Mouse (Mus musculus) hindbrain, embryonic 11.5 days (tissue): ENCODE data around the gene Ldlrap1. TPM values are rescaled to one million over a fixed set of nuclear protein-coding genes. Genes with fewer than 3 reads are reported as not detected.

Experiments used
- ATAC-seq: fragments of 200-750 bp; cut with Nextera tagmentation; 2 replicates; pipeline ENCODE4 v1.8.0; 2017; ENCODE audit warnings: mild to moderate bottlenecking, moderate TSS enrichment, moderate library complexity; ENCODE audit not compliant: low FRiP score
- DNase-seq: peaks from one replicate; pipeline ENCODE4 v3.0.0-alpha.2; 2015; ENCODE audit warnings: low spot score
- H3K27ac ChIP-seq: fragments of 300-500 bp; sonication (generic); 2 replicates; pipeline ENCODE4 v1.5.1; 2014; ENCODE audit warnings: mild to moderate bottlenecking, low read depth, low read length
- H3K27me3 ChIP-seq: fragments of 300-500 bp; sonication (generic); 2 replicates; pipeline ENCODE4 v1.6.1; 2014; ENCODE audit warnings: mild to moderate bottlenecking, low read length, moderate library complexity, mixed read lengths; ENCODE audit not compliant: control insufficient read depth, insufficient read depth
- H3K36me3 ChIP-seq: fragments of 300-500 bp; sonication (generic); 2 replicates; pipeline ENCODE4 v1.6.1; 2014; ENCODE audit warnings: mild to moderate bottlenecking, low read length, moderate library complexity, mixed read lengths; ENCODE audit not compliant: control insufficient read depth, insufficient read depth
- H3K4me1 ChIP-seq: fragments of 300-500 bp; sonication (generic); replicated peaks from 2 replicates; pipeline ENCODE4 v1.6.1; 2014; ENCODE audit warnings: low read length, mixed read lengths; ENCODE audit not compliant: control insufficient read depth, insufficient read depth
- H3K4me2 ChIP-seq: fragments of 300-500 bp; sonication (generic); replicated peaks from 2 replicates; pipeline ENCODE4 v1.6.1; 2014; ENCODE audit warnings: mild to moderate bottlenecking, low read depth, low read length
- H3K4me3 ChIP-seq: fragments of 300-500 bp; sonication (generic); 2 replicates; pipeline ENCODE4 v1.5.1; 2014; ENCODE audit warnings: low read depth, low read length
- H3K9ac ChIP-seq: fragments of 300-500 bp; sonication (generic); 2 replicates; pipeline ENCODE4 v1.6.1; 2014; ENCODE audit warnings: low read depth, low read length
- H3K9me3 ChIP-seq: fragments of 300-500 bp; sonication (generic); 2 replicates; pipeline ENCODE4 v1.6.1; 2016; ENCODE audit warnings: low read length; ENCODE audit not compliant: control insufficient read depth
- WGBS: fragments of 180-500 bp; shearing (Covaris S2); extraction: QIAGEN DNeasy Blood & Tissue Kit; methylation state at CpG from one replicate; pipeline ENCODE4 v1.1.7; 2014; 5-methylcytosine and 5-hydroxymethylcytosine counted together
- polyA plus RNA-seq: library from polyadenylated mRNA; unstranded; fragments of >200 nt; fragmentation: Nextera tagmentation; extraction: Ambion mirVana; gene quantifications from 2 replicates; pipeline ENCODE4 v1.2.1, GENCODE M21; 2014

Gene Ldlrap1
- polyA plus RNA-seq, 1 experiment from 2014 or later = 4.3 TPM

DNA sequence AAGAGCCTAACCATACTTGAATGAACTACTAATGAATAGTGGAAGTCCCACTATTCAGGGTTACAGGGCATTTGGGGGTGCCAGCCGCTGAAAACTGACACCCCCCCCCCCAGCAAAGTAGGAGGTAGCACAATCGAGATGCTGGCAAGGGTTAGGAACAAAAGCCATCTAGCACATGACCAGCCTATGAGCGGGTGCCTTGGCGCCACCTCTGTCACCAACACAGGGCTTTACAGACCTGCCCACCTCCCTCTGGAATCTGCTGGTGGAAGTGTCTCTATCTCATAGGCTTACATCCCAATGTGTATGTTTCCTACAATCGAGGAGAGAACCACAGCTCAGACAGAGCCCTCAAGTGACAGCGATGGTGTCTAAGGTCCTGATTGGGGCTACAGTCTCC, 17.0 kb downstream of the Ldlrap1 start:
- no peaks in the 10 kb centered on the region for H3K27me3 ChIP-seq
- H3K4me1 ChIP-seq = peaks cover 3% of the 10 kb centered on the region
- no peak for ATAC-seq
- no peak for DNase-seq
- no peak overlapping the region for H3K27ac ChIP-seq
- H3K9ac ChIP-seq = no peak overlapping the region
- no peak overlapping the region for H3K4me2 ChIP-seq
- H3K9me3 ChIP-seq = no peaks in the 10 kb centered on the region
- WGBS = 88% methylated on average over 6 of the region's 6 CpGs
- H3K36me3 ChIP-seq = no peaks in the 10 kb centered on the region
- no peak overlapping the region for H3K4me3 ChIP-seq

GRCm38 (mm10) chr4:134750263-134750662, 17.6 kb downstream of the Ldlrap1 start:
- no peak for ATAC-seq
- WGBS = 81% methylated on average over 5 of the region's 5 CpGs

DNA sequence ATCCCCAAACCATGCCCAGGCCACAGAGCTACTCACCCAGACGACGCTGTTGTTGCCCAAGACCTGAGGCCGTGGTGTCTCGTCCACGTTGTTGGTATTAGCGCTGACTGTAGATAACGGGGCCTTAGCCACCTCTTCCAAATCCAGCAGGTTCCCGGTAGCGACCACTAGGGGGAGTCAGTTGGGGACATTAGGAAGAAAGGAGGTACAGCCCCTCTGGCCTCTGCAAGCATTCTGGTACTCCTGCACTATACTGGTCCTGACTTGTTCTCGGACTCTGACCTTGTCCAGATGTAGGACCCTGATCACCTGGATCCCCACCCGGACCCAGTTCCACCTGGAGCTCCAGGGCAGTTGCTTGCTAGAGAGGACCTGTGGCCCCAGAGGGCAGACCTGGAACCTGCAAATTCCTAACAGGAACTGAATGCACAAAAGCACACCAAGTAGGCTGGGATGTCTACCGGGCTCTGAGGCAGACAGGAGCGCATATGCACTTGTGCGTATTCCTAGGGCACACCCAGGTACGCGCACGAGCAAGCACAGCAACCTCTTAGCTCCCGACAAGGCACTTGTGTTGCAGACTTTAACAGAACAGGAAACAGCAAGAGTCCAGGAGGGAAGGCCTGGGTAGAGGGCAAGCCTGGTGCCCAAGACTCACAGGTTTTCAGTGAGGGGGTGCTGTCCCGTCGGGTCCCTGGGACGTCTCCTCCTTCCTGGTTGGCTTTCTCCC, 18.4 kb downstream of the Ldlrap1 start:
- H3K4me3 ChIP-seq = no peak overlapping the region
- H3K27ac ChIP-seq = no peak overlapping the region
- H3K36me3 ChIP-seq = no peaks in the 10 kb centered on the region
- peaks cover 2% of the 10 kb centered on the region; the same call in 1 of the 2 replicates for H3K4me1 ChIP-seq
- 72% methylated on average over 21 of the region's 21 CpGs for WGBS
- DNase-seq = peak; percentile 59
- no peak overlapping the region for H3K9ac ChIP-seq
- no peak for ATAC-seq
- no peak overlapping the region for H3K4me2 ChIP-seq
- H3K27me3 ChIP-seq = no peaks in the 10 kb centered on the region
- H3K9me3 ChIP-seq = no peaks in the 10 kb centered on the region

More at GRCm38 (mm10) chr4:134750263-134750662, 17.6 kb downstream of the Ldlrap1 start:
- H3K36me3 ChIP-seq = no peaks in the 10 kb centered on the region
- no peak overlapping the region for H3K4me2 ChIP-seq
- H3K27ac ChIP-seq = no peak overlapping the region
- no peaks in the 10 kb centered on the region for H3K9me3 ChIP-seq
- peaks cover 3% of the 10 kb centered on the region for H3K4me1 ChIP-seq
- no peak for DNase-seq
- H3K27me3 ChIP-seq = no peaks in the 10 kb centered on the region
- H3K4me3 ChIP-seq = no peak overlapping the region
- no peak overlapping the region for H3K9ac ChIP-seq

- ATAC-seq (no peak), DNase-seq (no peak)
- no peak overlapping the region for H3K4me3 ChIP-seq
- no peak overlapping the region for H3K9ac ChIP-seq
- no peak overlapping the region for H3K4me2 ChIP-seq
- H3K36me3 ChIP-seq = no peaks in the 10 kb centered on the region
- 84% methylated on average over 16 of the region's 16 CpGs for WGBS
- H3K9me3 ChIP-seq = no peaks in the 10 kb centered on the region
- peaks cover 5% of the 10 kb centered on the region for H3K4me1 ChIP-seq
- no peaks in the 10 kb centered on the region for H3K27me3 ChIP-seq
- no peak overlapping the region for H3K27ac ChIP-seq
These were observed 21.7 kb downstream of the Ldlrap1 start for GRCm38 (mm10) chr4:134745900-134746661.

DNA sequence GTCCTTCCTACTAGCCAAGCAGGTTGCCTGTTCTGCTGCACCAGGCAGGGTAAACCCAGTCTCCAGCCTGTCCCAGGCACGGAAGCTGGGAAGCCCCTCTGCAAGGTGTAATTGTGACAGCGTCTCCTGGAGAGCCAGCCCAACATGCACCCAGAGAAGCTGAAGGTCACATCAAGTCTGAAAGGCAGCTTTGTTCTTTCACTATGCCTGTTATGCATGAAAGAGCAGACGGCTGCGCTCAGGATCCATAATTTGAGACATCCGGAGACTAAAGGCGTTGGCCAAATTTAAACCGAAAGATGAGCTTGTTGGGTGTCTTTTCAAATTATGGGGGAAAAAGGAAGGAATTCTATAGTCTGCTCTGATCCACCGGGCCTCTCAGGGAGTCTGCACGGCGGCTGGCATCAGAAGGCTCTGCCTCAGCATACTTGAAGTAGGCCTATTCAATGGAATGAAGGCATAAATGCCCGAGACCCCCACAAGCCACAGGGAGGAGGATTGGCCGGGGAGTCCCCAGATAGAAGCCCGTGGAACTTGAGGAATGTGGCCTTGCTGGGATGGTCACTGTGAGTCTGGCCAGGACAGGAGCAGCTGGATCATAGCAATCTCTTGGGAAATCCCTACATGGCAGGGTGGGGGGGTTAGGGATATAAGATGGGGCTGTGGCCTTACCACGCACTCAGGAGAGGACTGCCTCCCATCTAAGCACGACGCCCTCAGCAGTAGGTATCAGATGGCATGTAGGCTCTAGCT, 23.8 kb downstream of the Ldlrap1 start:
- peaks cover 5% of the 10 kb centered on the region for H3K4me1 ChIP-seq
- no peak overlapping the region for H3K4me2 ChIP-seq
- DNase-seq = no peak
- ATAC-seq = no peak
- no peak overlapping the region; the same call in 1 of the 2 replicates for H3K27ac ChIP-seq
- H3K9ac ChIP-seq = no peak overlapping the region
- H3K4me3 ChIP-seq = no peak overlapping the region
- H3K9me3 ChIP-seq = no peaks in the 10 kb centered on the region
- no peaks in the 10 kb centered on the region for H3K27me3 ChIP-seq
- no peaks in the 10 kb centered on the region for H3K36me3 ChIP-seq
- WGBS = 52% methylated on average over 16 of the region's 16 CpGs

DNA sequence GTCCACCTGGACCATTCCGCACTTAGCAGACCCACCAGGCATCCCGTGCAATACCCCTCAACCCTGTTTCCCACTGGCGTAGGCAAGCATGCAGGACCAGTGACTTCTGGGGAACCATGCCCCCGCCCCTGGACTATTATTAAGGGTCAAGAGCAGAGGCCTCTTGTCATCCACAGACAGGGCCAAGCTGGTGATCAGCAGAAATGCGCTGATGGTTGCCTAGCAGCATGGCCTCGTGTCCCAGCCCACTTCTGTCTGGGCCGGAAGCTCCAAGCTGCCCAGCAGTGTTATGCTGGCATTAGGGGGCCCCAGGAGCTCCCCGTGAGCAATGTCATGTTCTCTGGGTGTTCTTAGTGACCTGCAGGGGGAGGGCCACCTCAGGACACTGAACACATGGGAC, 25.9 kb downstream of the Ldlrap1 start:
- H3K36me3 ChIP-seq = no peaks in the 10 kb centered on the region
- H3K27ac ChIP-seq = no peak overlapping the region
- H3K4me2 ChIP-seq = no peak overlapping the region
- WGBS = 79% methylated on average over 8 of the region's 8 CpGs
- H3K4me3 ChIP-seq = no peak overlapping the region
- H3K27me3 ChIP-seq = no peaks in the 10 kb centered on the region
- no peak for DNase-seq
- no peaks in the 10 kb centered on the region for H3K9me3 ChIP-seq
- H3K4me1 ChIP-seq = peaks cover 5% of the 10 kb centered on the region
- no peak overlapping the region for H3K9ac ChIP-seq
- no peak for ATAC-seq

GRCm38 (mm10) chr4:134740186-134740585, 27.6 kb downstream of the Ldlrap1 start:
- 92% methylated on average over 4 of the region's 4 CpGs for WGBS
- Histone ChIP-seq H3K9me3 (no peaks in the 10 kb centered on the region), H3K27me3 (no peaks in the 10 kb centered on the region), H3K9ac (no peak overlapping the region), H3K27ac (no peak overlapping the region), H3K4me1 (peaks cover 5% of the 10 kb centered on the region), H3K36me3 (no peaks in the 10 kb centered on the region), H3K4me2 (no peak overlapping the region), H3K4me3 (no peak overlapping the region)
- ATAC-seq = no peak
- no peak for DNase-seq

- no peaks in the 10 kb centered on the region for H3K9me3 ChIP-seq
- no peak overlapping the region for H3K4me2 ChIP-seq
- no peak overlapping the region for H3K27ac ChIP-seq
- WGBS = 83% methylated on average over 3 of the region's 3 CpGs
- H3K4me3 ChIP-seq = no peak overlapping the region
- DNase-seq = no peak
- no peak overlapping the region for H3K9ac ChIP-seq
- no peaks in the 10 kb centered on the region for H3K36me3 ChIP-seq
- H3K27me3 ChIP-seq = no peaks in the 10 kb centered on the region
- ATAC-seq = no peak
- peaks cover 5% of the 10 kb centered on the region for H3K4me1 ChIP-seq
These were observed 28.3 kb downstream of the Ldlrap1 start for GRCm38 (mm10) chr4:134739530-134739929.
